In genomic region chr6:134157533-134158115, GRCm38 (mm10) we compare ENCODE assay signal across 11 mouse cellular contexts.
DNase-seq lines count a peak whose midpoint lies in the region; ATAC-seq lines count a peak whose summit lies in the region.
"Had no signal": no experiment of that assay in that cellular context is flagged by ENCODE, and none has a peak within 500 bp of the region (broad histone marks: within the 10 kb centered on the region; RNA-seq: fewer than 3 reads in every experiment).

No protein-coding gene starts in this region.

- H3K4me2 ChIP-seq in intestine, embryonic 14.5 days (ENCODE audit: low read length): no peak overlapping the region
- H3K4me2 ChIP-seq: heart, embryonic 15.5 days; lung, embryonic 15.5 days had no signal

- H3K9ac ChIP-seq in intestine, embryonic 14.5 days (ENCODE audit: low read length): no peak overlapping the region
- H3K9ac ChIP-seq: heart, embryonic 15.5 days; lung, embryonic 15.5 days had no signal

- no peak overlapping the region for H3K4me3 ChIP-seq in intestine, embryonic 14.5 days (ENCODE audit: low read depth, low read length)
- H3K4me3 ChIP-seq: heart, embryonic 15.5 days; lung, embryonic 15.5 days had no signal

- H3K9me3 ChIP-seq in intestine, embryonic 14.5 days (ENCODE audit: control insufficient read depth, low read length): no peaks in the 10 kb centered on the region
- H3K9me3 ChIP-seq: heart, embryonic 15.5 days; lung, embryonic 15.5 days had no signal

- H3K36me3 ChIP-seq in intestine, embryonic 14.5 days (ENCODE audit: control insufficient read depth, insufficient read depth, low read length): peaks cover 10% of the 10 kb centered on the region
- H3K36me3 ChIP-seq: lung, embryonic 15.5 days had no signal

- WGBS in intestine, embryonic 14.5 days: 16% methylated on average over 6 of the region's 6 CpGs

- no peaks in the 10 kb centered on the region for H3K27me3 ChIP-seq in intestine, embryonic 14.5 days (replicated peaks; ENCODE audit: control insufficient read depth, insufficient read depth, low read length)
- H3K27me3 ChIP-seq: heart, embryonic 15.5 days; lung, embryonic 15.5 days had no signal

- ATAC-seq in intestine, embryonic 14.5 days (replicated peaks; ENCODE audit: low FRiP score, low TSS enrichment, low read depth): peak; percentile 62; the same call in 1 of the 2 replicates
- no peak for ATAC-seq in megakaryocyte, adult 5-6 weeks (ENCODE audit: poor library complexity, severe bottlenecking)

- H3K27ac ChIP-seq in intestine, embryonic 14.5 days (ENCODE audit: low read depth): peak overlapping the region; percentile 61
- H3K27ac ChIP-seq: heart, embryonic 15.5 days; lung, embryonic 15.5 days had no signal

- peaks cover 22% of the 10 kb centered on the region for H3K4me1 ChIP-seq in intestine, embryonic 14.5 days (replicated peaks; ENCODE audit: control insufficient read depth, insufficient read depth, low read length)

- DNase-seq in heart, adult 11 months: peak; percentile 41
- no peak for DNase-seq in heart, adult 8-10 months (ENCODE audit: low spot score)
- DNase-seq in urinary bladder, postnatal 14 days (ENCODE audit: low spot score): peak; percentile 29
- DNase-seq in urinary bladder, postnatal 36 days (ENCODE audit: low spot score in 2 of 2): no peak
- DNase-seq in intestine, embryonic 14.5 days (ENCODE audit: low spot score): no peak
- DNase-seq in retina, postnatal 1 day: peak; percentile 60
- no peak for DNase-seq in adrenal gland, adult 2 months
- DNase-seq: adrenal gland, postnatal 14 days had no signal

Comparison
In these comparisons a context has a peak if more than half of its experiments do, and no peak if none do; other contexts are left out.
1. DNase-seq: peak in heart, adult 11 months (single experiment), urinary bladder, postnatal 14 days (single experiment) and retina, postnatal 1 day (single experiment); none in heart, adult 8-10 months (single experiment), urinary bladder, postnatal 36 days (0 of 2), intestine, embryonic 14.5 days (single experiment) and adrenal gland, adult 2 months (single experiment).